Mouse (Mus musculus): ENCODE measurements around the gene Isyna1. TPM values are rescaled to one million over a fixed set of nuclear protein-coding genes. Genes with fewer than 3 reads are reported as not detected.

Isyna1 gene
- 5.8 and 15.9 TPM in 2 replicates for total RNA-seq (2015; ENCODE audit: low replicate concordance)
- 2.5 and 8.0 TPM in 2 replicates for total RNA-seq (2017; ENCODE audit: low replicate concordance)

GRCm38 (mm10) chr8:70593961-70594609 is at the start of gene Isyna1:
TSS of gene Isyna1 (plus strand) at chr8:70594373.
- peak; percentile 74 for ATAC-seq (replicated peaks; ENCODE audit: low FRiP score, poor library complexity, severe bottlenecking)

- ATAC-seq (replicated peaks; ENCODE audit: low FRiP score, poor library complexity, severe bottlenecking): no peak
Measured at GRCm38 (mm10) chr8:70546412-70546811, 47.8 kb upstream of the Isyna1 start.

DNA sequence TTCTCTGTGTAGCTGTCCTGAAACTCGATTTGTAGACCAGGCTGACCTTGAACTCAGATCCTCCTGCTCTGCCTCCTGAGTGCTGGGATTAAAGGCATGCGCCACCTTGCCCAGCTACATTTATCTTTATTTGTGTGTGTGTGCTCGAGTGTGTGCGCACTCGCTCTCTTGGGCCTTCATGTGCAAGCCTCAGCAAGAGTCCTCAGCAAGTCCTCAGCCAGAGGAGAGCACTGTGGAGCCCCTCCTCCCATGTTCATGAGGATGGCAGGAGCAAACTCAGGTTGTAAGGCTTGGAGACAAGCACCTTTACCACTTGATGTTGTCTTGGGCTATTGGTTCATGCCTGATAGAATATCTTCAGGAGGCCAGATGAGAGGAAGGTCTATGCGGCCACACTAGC is 46.4 kb upstream of the Isyna1 start:
- no peak for ATAC-seq (replicated peaks; ENCODE audit: low FRiP score, poor library complexity, severe bottlenecking)

DNA sequence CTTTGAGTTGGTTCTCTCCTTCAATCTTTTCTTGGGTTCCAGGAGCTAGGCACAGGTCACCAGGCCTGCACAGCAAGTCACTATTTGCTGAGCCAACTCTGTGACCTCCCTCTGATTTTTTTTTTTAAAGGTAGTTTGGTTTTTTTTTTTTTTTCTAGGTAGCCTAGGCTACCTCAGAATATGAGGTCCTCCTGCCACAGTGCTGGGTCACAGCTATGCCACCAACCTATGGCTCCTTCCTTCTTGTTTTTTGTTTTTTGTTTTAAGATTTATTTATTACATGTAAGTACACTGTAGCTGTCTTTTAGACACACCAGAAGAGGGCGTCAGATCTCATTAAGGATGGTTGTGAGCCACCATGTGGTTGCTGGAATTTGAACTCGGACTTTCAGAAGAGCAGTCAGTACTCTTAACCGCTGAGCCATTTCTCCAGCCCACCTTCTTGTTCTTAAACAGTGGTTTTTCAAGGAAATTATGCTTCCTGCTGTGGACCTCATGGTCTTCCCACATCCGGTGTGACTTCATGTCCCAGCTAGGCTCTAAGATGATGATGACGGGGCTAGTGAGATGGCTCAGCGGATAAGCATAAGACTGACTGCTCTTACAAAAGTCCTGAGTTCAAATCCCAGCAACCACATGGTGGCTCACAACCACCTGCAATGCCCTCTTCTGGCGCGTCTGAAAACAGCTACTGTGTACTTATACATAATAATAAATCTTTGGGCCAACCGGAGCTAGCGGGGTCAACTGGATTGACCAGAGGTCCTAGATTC is 44.6 kb upstream of the Isyna1 start:
- ATAC-seq (replicated peaks; ENCODE audit: low FRiP score, poor library complexity, severe bottlenecking): no peak

DNA sequence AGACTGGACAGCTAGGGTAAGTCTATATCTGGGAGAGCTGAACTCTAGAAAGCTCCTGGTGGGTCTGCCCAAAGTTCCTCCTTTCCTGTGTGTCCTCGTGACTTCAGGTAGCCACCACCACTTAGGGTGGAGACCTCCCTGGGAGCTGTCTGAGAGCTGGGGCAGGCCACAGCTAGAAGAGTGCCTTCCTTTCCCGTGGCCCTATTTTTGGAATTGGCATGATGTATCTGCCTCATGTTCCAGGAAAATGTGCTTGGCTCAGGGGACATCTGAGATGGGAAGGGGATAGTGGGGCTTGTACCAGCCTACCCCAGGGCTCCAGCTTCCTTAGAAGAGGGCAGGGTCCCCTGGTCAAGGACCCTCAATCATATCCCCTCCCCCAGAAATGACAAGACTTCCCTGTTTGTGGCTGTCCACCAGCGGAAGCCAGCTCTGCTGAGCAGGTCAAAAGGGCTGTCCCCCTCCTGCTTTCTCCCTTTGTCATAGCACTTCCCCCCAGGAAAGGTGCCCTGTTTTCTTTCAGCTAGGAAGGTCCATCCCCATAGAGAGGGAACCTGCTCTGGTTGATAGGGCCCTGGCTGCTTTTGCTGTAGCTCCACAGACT is 42.5 kb upstream of the Isyna1 start:
- ATAC-seq (replicated peaks; ENCODE audit: low FRiP score, poor library complexity, severe bottlenecking): no peak

DNA sequence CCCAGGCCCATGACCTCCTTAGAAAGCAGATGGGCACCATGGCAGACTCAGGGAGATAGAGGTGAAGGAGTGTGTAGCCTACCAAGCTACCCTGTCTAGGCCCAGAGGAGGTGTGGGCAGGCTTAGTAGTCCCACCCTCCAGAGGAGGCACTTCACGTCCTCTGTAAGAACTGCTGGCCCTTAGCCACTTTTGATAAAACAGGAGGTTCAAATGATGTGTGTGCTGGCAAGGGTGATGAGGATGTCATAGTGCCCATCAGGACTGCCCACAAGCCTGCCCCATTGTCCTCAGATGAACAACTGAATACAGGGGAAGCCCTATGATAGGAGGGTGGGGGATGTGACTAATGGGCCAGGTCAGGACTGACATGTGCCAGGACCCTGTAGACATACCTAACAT is 41.3 kb upstream of the Isyna1 start:
- no peak for ATAC-seq (replicated peaks; ENCODE audit: low FRiP score, poor library complexity, severe bottlenecking)

GRCm38 (mm10) chr8:70553740-70554139 is 40.4 kb upstream of the Isyna1 start:
- ATAC-seq (replicated peaks; ENCODE audit: low FRiP score, poor library complexity, severe bottlenecking): no peak

DNA sequence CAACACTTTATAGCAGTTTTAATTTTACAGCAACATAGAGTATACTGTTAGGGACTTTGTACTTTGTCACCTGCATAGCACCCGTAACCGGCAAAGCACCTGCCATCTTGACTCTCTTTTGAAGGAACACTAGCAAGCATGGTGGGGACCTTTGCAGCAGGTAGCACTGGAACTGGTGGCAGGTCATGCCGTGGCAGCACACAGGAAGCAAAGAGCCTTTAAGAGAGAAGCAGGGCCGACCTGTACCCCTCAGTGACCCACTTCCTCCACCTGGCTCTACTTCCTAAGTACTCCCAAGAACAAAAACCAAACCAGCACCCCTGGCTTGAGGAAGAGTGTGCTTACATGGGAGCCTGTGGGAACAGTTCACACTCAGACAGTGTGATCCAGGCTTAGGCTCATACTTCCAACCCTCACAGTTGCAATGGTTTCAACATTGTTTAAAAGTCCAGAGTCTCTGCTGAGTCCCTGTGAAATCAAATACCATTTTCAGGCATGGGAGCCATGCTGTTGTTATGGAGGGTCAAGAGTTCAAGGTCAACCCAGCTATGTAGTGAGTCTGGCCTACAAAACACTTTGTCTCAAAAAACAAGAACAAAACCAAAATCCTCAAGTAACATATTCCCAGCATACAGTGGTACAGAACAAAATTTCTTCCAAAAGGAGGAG is 39.0 kb upstream of the Isyna1 start:
- no peak for ATAC-seq (replicated peaks; ENCODE audit: low FRiP score, poor library complexity, severe bottlenecking)

- ATAC-seq (replicated peaks; ENCODE audit: low FRiP score, poor library complexity, severe bottlenecking): no peak
Measured at GRCm38 (mm10) chr8:70558334-70558733, 35.8 kb upstream of the Isyna1 start.

DNA sequence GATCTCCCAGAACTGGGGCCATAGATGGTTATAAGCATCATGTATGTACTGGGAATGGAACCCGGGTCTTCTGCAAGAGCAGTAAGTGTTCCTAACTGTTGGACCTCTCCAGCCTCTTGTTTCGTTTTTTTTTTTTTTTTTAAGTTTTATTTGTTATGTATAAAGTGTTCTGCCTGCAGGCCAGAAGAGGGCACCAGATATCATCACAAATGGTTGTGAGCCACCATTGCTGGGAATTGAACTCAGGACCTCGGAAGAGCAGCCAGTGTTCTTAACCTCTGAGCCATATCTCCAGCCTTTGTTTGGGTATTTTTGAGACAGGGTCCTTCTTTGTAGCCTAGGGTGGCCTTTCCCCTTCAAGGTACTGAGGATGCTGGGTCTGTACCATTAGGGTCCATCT is 35.2 kb upstream of the Isyna1 start:
- no peak for ATAC-seq (replicated peaks; ENCODE audit: low FRiP score, poor library complexity, severe bottlenecking)

DNA sequence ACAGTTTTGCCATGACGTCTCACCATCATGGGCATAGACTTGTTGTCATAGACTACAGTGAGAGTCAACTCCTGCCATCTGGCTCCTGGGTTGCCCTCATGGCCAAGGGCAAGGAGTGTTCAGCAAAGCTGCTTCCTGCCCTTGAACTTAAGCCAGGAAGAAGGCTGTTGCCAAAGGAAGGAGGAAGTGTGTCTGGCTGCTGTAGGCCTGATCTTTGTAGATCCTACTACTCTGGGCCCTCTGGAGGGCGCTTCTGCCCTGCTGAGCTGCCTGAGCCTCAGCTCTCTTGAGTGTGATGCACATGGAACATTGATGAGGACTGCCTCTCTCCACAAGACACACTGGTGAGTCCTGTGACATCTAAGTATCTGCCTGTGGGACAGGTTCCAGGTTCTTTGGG is 34.1 kb upstream of the Isyna1 start:
- ATAC-seq (replicated peaks; ENCODE audit: low FRiP score, poor library complexity, severe bottlenecking): no peak

GRCm38 (mm10) chr8:70560564-70560963 is 33.6 kb upstream of the Isyna1 start:
- ATAC-seq (replicated peaks; ENCODE audit: low FRiP score, poor library complexity, severe bottlenecking): no peak

GRCm38 (mm10) chr8:70561357-70561756 is 32.8 kb upstream of the Isyna1 start:
- ATAC-seq (replicated peaks; ENCODE audit: low FRiP score, poor library complexity, severe bottlenecking): no peak

GRCm38 (mm10) chr8:70561809-70562535 is 32.2 kb upstream of the Isyna1 start:
- peak; percentile 47 for ATAC-seq (replicated peaks; ENCODE audit: low FRiP score, poor library complexity, severe bottlenecking)

- no peak for ATAC-seq (replicated peaks; ENCODE audit: low FRiP score, poor library complexity, severe bottlenecking)
Measured at GRCm38 (mm10) chr8:70562802-70563201, 31.4 kb upstream of the Isyna1 start.

GRCm38 (mm10) chr8:70563763-70564387 is 30.3 kb upstream of the Isyna1 start:
- ATAC-seq (replicated peaks; ENCODE audit: low FRiP score, poor library complexity, severe bottlenecking): no peak

DNA sequence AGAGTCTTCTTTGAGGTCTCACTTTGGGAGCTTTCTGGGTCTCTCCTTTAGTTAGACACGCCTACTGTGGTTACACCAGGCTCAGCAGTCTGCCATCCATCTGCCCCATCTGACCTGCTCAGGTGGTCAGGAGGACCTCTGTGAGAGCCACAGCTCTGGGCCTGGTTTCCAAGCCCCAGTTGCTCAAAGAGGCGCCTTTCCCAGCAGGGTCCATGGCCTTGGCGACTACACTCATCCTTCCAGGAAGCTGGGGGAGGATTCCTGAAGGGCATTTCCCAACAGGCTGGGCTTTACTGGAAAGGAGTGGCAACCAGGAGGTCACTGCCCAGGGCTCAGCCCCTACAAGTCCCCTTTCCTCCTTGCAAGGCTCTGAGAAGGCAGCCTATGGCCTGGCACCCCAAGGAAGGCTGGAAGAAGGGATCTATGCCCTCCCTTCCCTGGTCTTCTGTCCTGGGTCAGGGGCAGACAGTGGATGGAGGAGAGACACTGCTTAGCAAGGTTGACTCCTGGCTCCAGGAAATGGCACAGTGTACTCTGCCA is 29.4 kb upstream of the Isyna1 start:
- no peak for ATAC-seq (replicated peaks; ENCODE audit: low FRiP score, poor library complexity, severe bottlenecking)

- peak; percentile 49; the same call in 1 of the 2 replicates for ATAC-seq (replicated peaks; ENCODE audit: low FRiP score, poor library complexity, severe bottlenecking)
Measured at GRCm38 (mm10) chr8:70565561-70565960, 28.6 kb upstream of the Isyna1 start.

DNA sequence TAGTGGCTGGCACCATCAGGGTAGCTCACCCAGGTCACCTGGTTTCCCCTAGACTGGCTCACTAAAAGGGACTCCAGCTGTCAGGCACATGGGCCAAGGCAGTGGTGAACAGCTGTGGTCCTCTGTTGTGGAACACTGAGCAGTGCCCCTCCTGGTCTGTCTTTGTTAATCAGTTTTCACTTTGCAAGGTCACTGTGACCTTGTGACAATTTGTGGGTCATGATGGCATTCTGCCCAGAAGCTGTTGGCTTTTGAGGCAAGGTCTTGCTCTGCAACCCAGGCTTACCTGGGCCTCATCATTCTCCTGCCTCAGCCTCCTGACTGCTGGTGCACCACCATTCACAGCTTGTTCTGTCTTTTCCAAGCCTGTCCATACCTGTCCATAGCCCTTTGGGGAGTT is 23.8 kb upstream of the Isyna1 start:
- no peak for ATAC-seq (replicated peaks; ENCODE audit: low FRiP score, poor library complexity, severe bottlenecking)

All from erythroid progenitor cell, adult 5-6 weeks (primary cell).